Mouse (Mus musculus) cerebellum, adult 2 months (tissue): ENCODE results near the gene Tfrc. TPM values are rescaled to one million over a fixed set of nuclear protein-coding genes. Genes with fewer than 3 reads are reported as not detected.

Experiments
- DNase-seq, 2 experiments: peaks; one replicate each; pipeline ENCODE4 v3.0.0; 2021
- H3K27ac ChIP-seq: fragments of 200-500 bp; 2 replicates; pipeline ENCODE4 v1.5.1; 2012; ENCODE audit warnings: low read length, control low read depth, inconsistent platforms; ENCODE audit not compliant: insufficient read depth
- H3K27me3 ChIP-seq: fragments of 200-500 bp; 2 replicates; pipeline ENCODE4 v1.6.1; 2012; ENCODE audit warnings: inconsistent platforms, mild to moderate bottlenecking, low read length, moderate library complexity; ENCODE audit not compliant: control insufficient read depth, insufficient read depth
- H3K4me1 ChIP-seq: fragments of 200-500 bp; 2 replicates; pipeline ENCODE4 v1.6.1; 2011; ENCODE audit warnings: low read length; ENCODE audit not compliant: control insufficient read depth, insufficient read depth
- H3K4me3 ChIP-seq: fragments of 200-500 bp; replicated peaks from 2 replicates; pipeline ENCODE3; 2011; ENCODE audit warnings: mild to moderate bottlenecking, low read depth, low read length, control low read depth; ENCODE audit not compliant: insufficient read depth
- CTCF ChIP-seq: fragments of 200-500 bp; IDR thresholded peaks from 2 replicates; pipeline ENCODE4 v1.5.1; 2011; ENCODE audit warnings: low read depth, mild to moderate bottlenecking, control low read depth, low read length, moderate library complexity, borderline replicate concordance; ENCODE audit not compliant: insufficient read depth
- POLR2A ChIP-seq: fragments of 200-500 bp; IDR thresholded peaks from 2 replicates; pipeline ENCODE4 v1.6.1; 2011; ENCODE audit warnings: low read length, control low read depth, borderline replicate concordance; ENCODE audit not compliant: insufficient read depth
- WGBS: fragments of 180-500 bp; shearing (Covaris S2); methylation state at CpG from one replicate; pipeline ENCODE4 v1.1.7; 2018; 5-methylcytosine and 5-hydroxymethylcytosine counted together
- polyA plus RNA-seq: library from polyadenylated mRNA; depleted of rRNA; stranded (reverse); fragments of >200 nt; gene quantifications from 2 replicates; pipeline ENCODE4 v1.2.3, GENCODE M21; 2012

The Tfrc gene
- polyA plus RNA-seq, 1 experiment: 82.5 TPM

DNA sequence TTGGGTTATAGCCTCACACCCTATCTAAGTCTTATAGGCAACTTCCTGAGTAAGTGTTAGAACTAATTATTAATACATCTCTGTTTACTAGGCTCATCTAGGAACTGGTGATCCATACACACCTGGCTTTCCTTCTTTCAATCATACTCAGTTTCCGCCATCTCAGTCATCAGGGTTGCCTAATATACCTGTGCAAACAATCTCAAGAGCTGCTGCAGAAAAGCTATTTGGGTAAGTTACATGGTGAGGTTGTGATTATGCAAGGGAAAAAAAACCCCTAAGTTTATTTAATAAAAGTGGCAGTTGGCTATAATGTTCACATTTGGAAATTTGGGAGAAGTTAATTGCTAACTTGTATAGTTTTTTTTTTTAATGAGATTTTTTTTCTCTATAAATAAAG lies 10.2 kb downstream of the Tfrc start:
- TF ChIP-seq POLR2A: no peak
- TF ChIP-seq CTCF: no peak
- H3K27me3 ChIP-seq: no peaks in the 10 kb centered on the region
- H3K4me3 ChIP-seq: no peak overlapping the region
- H3K27ac ChIP-seq: no peak overlapping the region
- DNase-seq: no peak
- WGBS: 96% methylated on average over 1 of the region's 1 CpGs
- no peaks in the 10 kb centered on the region for H3K4me1 ChIP-seq

DNA sequence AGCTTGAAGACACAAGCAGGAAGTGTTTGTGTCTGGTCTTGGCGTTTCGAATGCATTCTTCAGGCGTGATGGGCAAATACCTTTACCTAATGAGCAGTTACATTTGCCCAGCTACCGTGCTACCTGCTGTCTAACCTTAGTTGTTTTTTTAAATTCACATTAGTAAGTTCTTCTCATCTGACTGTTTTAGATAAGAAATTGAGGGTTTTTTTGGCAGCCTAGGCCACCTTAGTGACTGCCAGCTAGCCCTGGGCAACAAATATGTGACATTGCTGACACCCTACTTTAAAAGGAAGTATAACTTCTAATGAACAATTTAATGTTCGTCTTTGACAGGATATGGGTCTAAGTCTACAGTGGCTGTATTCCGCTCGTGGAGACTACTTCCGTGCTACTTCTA lies 19.4 kb downstream of the Tfrc start:
- 93% methylated on average over 8 of the region's 8 CpGs for WGBS
- Histone ChIP-seq H3K4me3 (no peak overlapping the region), H3K4me1 (no peaks in the 10 kb centered on the region), H3K27ac (no peak overlapping the region), H3K27me3 (no peaks in the 10 kb centered on the region)
- TF ChIP-seq CTCF (no peak), POLR2A (no peak)
- no peak for DNase-seq

DNA sequence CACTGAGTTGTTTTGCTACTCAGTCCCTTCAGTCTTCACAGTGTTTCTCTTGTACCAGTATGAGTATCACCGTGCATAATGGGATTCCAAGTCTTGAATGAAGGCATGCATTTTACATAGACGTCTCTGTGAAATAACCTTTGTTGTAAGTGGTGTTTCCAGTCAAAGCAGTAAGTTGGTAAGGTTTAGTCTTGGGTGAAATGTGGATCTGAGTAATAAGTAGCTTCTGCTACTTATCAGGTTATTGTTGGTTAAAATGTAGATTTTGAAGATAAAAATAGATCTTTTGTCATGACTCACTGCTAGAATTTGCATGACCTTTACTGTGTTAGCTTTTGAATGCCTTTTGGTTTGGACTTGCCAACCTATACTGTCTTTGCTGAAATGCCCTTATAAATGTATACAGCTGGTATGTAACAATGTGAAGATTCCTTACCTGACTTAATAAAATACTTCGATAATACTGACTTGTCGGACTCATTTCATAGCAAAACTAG lies 23.7 kb downstream of the Tfrc start:
- Histone ChIP-seq H3K4me1 (no peaks in the 10 kb centered on the region), H3K4me3 (no peak overlapping the region), H3K27ac (no peak overlapping the region), H3K27me3 (no peaks in the 10 kb centered on the region)
- no peak for DNase-seq
- WGBS: 83% methylated on average over 4 of the region's 4 CpGs
- no peak for TF ChIP-seq POLR2A
- TF ChIP-seq CTCF: no peak

DNA sequence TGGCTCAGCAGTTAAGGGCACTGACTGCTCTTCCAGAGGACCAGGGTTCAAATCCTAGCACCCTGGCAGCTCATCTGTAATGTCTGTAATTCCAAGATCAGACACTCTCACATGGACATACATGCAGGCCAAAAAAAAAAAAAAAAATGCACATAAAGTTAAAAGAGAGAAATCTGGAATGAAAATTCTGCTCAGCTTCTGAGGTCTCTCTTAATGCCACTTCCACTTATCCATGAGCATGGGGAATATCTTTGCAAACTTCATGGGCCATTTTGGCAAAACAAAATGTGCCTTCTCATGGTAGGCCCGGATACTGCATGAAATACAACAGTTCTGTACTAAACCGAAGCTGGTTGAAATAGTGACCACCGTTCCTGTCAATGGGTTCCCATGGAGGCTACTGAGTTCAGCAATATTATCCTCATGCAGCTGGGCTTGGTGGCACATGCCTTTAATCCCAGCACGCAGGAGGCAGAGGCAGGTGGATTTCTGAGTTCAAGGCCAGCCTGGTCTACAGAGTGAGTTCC lies 24.8 kb downstream of the Tfrc start:
- no peak for DNase-seq
- no peak overlapping the region for H3K27ac ChIP-seq
- H3K27me3 ChIP-seq: no peaks in the 10 kb centered on the region
- TF ChIP-seq CTCF (no peak), POLR2A (no peak)
- 92% methylated on average over 4 of the region's 4 CpGs for WGBS
- no peaks in the 10 kb centered on the region for H3K4me1 ChIP-seq
- H3K4me3 ChIP-seq: no peak overlapping the region

DNA sequence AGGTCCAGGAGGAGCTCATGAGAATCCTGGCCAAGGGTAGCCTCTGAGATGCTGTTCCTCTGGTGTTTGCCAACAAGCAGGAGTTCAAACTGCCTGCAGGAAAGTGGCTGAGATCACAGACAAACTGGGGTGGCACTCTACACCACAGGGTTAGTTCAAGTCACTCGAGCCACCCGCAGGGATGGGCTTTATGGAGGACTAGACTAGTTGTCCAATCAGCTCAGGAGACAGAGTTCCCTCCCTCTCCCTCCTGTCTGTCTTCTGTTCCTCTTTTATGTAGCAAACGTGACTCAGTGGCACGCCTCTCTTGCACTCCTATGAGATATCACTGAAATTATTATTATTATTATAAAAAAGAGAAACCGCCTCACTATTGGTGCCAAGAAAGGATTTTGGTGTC lies 25.5 kb downstream of the Tfrc start:
- DNase-seq: no peak
- Histone ChIP-seq H3K27me3 (no peaks in the 10 kb centered on the region), H3K4me1 (no peaks in the 10 kb centered on the region), H3K27ac (no peak overlapping the region), H3K4me3 (no peak overlapping the region)
- WGBS: 76% methylated on average over 5 of the region's 5 CpGs
- no peak for TF ChIP-seq POLR2A
- TF ChIP-seq CTCF: no peak

DNA sequence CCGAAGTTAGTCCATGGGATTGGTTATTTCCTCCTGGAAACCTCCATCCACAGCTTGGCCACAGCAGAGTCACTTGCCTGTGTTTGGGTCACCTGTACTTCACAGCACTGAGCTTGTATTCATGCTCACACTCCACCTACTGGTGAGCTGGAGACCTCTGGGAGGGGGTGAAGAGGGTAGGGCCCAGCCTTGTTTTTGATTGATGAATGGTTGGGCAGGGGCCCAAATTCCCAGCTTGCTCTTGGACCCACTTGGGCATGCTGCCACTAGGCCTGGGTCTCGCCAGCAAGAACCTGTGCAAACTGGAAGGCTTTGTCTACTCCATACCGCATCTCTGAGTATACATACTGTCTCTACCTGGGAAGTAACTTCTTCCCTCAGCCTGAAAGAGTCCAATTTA lies 26.6 kb downstream of the Tfrc start:
- Histone ChIP-seq H3K27ac (no peak overlapping the region), H3K27me3 (no peaks in the 10 kb centered on the region), H3K4me1 (no peaks in the 10 kb centered on the region), H3K4me3 (no peak overlapping the region)
- no peak for DNase-seq
- TF ChIP-seq CTCF (no peak), POLR2A (no peak)
- WGBS: 48% methylated on average over 3 of the region's 3 CpGs

DNA sequence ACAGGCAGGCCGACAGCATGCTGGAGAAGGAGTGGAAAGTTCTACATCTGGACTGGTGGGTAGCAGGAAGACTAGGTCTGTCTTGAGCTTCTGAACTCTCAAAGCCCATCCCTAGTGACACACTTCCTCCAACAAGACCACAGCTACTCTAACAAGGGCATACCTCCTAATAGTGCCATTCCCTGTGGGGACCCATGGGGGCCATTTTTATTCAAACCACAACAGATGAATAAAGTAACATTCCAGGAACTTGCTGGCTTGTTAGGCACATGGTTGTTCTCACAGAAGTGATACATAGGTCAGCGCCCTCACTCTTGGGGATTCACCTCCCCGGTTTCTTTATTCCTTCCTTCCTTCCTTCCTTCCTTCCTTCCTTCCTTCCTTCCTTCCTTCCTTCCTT lies 27.6 kb downstream of the Tfrc start:
- DNase-seq: no peak
- TF ChIP-seq POLR2A (no peak), CTCF (no peak)
- Histone ChIP-seq H3K4me1 (no peaks in the 10 kb centered on the region), H3K27me3 (no peaks in the 10 kb centered on the region), H3K4me3 (no peak overlapping the region), H3K27ac (no peak overlapping the region)
- WGBS: 95% methylated on average over 3 of the region's 3 CpGs

DNA sequence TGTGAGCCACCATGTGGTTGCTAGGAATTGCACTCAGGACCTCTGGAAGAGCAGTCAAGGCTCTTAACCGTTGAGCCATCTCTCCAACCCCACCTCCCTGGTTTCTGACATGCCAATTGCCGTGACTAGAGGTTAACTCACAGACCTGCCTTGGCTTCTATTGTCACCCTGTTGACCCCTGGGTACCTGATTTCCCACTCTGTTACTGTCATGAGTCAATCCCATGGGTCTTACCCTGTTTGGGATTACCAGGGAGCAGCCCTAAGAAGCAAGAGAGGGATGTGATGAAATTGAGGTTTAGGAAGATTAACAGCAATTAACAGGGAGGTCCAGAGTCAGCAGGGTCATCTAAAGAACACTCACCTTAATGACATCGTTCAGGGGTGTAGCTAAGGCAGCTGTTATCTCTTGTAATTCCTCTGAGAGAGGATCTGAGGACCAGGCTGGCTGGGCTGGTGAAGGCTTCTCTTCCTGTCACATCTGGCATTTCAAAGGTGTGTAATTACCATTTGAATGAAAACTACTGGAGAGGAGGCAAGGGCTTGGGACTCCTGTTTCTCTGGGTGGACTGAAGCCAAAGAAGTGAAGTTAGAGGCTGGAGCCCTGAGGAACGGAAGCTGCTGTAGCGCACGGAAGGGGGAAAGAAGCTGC lies 28.3 kb downstream of the Tfrc start:
- WGBS: 30% methylated on average over 6 of the region's 6 CpGs
- no peak for DNase-seq
- Histone ChIP-seq H3K27me3 (no peaks in the 10 kb centered on the region), H3K27ac (no peak overlapping the region), H3K4me3 (no peak overlapping the region), H3K4me1 (no peaks in the 10 kb centered on the region)
- TF ChIP-seq CTCF (no peak), POLR2A (no peak)
